Mouse (Mus musculus): Measurements from ENCODE around the gene Tll1. TPM values are rescaled to one million over a fixed set of nuclear protein-coding genes. Genes with fewer than 3 reads are reported as not detected.
"Not testable (repeated sequence)": the region's sequence is repeated elsewhere in the genome, so short reads cannot be mapped to it uniquely, and the experiment has no call there.

Tll1 gene
- polyA plus RNA-seq, 1 experiment from 2014 or later, result 0.33 TPM

DNA sequence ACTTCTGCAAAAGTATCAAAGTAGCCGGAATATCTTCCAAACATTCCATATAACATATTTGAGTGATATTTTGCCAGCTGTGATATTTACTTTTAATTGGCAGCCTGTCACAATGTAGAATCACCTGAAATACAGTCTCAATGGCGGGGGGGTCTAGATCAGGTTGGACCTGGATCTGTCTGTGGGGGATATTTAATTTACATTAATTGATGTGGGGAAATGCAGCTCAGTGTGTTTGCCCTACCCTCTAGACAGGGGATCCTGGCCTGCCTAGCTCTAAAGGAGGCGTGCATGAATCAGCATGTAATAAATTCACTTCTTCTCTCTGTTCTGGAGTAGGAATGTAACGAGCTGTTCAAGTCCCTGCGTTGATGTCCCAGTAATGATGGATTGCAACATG lies 181.7 kb downstream of the Tll1 start:
- H3K27me3 ChIP-seq (ENCODE audit: control insufficient read depth, insufficient read depth, low read length), result no peaks in the 10 kb centered on the region
- no peak overlapping the region for H3K27ac ChIP-seq (replicated peaks)
- DNase-seq (ENCODE audit: low spot score) (no peak), ATAC-seq (ENCODE audit: low FRiP score, low TSS enrichment) (no peak)
- no peaks in the 10 kb centered on the region for H3K4me1 ChIP-seq (replicated peaks; ENCODE audit: control insufficient read depth, insufficient read depth)
- no peak overlapping the region for H3K9ac ChIP-seq (ENCODE audit: low read length)
- TF ChIP-seq EP300 (optimal IDR thresholded peaks at IDR 0.05) (no peak), CTCF (IDR thresholded peaks at IDR 0.05; ENCODE audit: low read depth) (no peak)
- 61% methylated on average over 5 of the region's 5 CpGs for WGBS
- no peak overlapping the region for H3K4me2 ChIP-seq (replicated peaks; ENCODE audit: low read depth)
- H3K36me3 ChIP-seq (ENCODE audit: control insufficient read depth, insufficient read depth, low read length), result no peaks in the 10 kb centered on the region
- H3K4me3 ChIP-seq (ENCODE audit: low read depth, low read length), result no peak overlapping the region
- no peaks in the 10 kb centered on the region for H3K9me3 ChIP-seq (ENCODE audit: control insufficient read depth, low read length)

GRCm38 (mm10) chr8:64023579-64023978 lies 182.5 kb downstream of the Tll1 start:
- H3K27ac ChIP-seq (replicated peaks), result no peak overlapping the region
- H3K9me3 ChIP-seq (ENCODE audit: control insufficient read depth, low read length), result no peaks in the 10 kb centered on the region
- ATAC-seq (ENCODE audit: low FRiP score, low TSS enrichment) (no peak), DNase-seq (ENCODE audit: low spot score) (no peak)
- no peak overlapping the region for H3K4me2 ChIP-seq (replicated peaks; ENCODE audit: low read depth)
- H3K36me3 ChIP-seq (ENCODE audit: control insufficient read depth, insufficient read depth, low read length), result no peaks in the 10 kb centered on the region
- no peaks in the 10 kb centered on the region for H3K27me3 ChIP-seq (ENCODE audit: control insufficient read depth, insufficient read depth, low read length)
- 30% methylated on average over 5 of the region's 5 CpGs for WGBS
- H3K9ac ChIP-seq (ENCODE audit: low read length), result no peak overlapping the region
- H3K4me1 ChIP-seq (replicated peaks; ENCODE audit: control insufficient read depth, insufficient read depth), result no peaks in the 10 kb centered on the region
- H3K4me3 ChIP-seq (ENCODE audit: low read depth, low read length), result no peak overlapping the region
- no peak for TF ChIP-seq EP300 (optimal IDR thresholded peaks at IDR 0.05)
- TF ChIP-seq CTCF (IDR thresholded peaks at IDR 0.05; ENCODE audit: low read depth), result peak; percentile 85

- Histone ChIP-seq H3K27me3 (ENCODE audit: control insufficient read depth, insufficient read depth, low read length) (no peaks in the 10 kb centered on the region), H3K27ac (replicated peaks) (no peak overlapping the region), H3K36me3 (ENCODE audit: control insufficient read depth, insufficient read depth, low read length) (no peaks in the 10 kb centered on the region), H3K4me1 (replicated peaks; ENCODE audit: control insufficient read depth, insufficient read depth) (no peaks in the 10 kb centered on the region), H3K4me2 (replicated peaks; ENCODE audit: low read depth) (no peak overlapping the region), H3K9ac (ENCODE audit: low read length) (no peak overlapping the region), H3K9me3 (ENCODE audit: control insufficient read depth, low read length) (no peaks in the 10 kb centered on the region), H3K4me3 (ENCODE audit: low read depth, low read length) (no peak overlapping the region)
- 92% methylated on average over 2 of the region's 2 CpGs for WGBS
- ATAC-seq (ENCODE audit: low FRiP score, low TSS enrichment), result no peak
- TF ChIP-seq EP300 (optimal IDR thresholded peaks at IDR 0.05) (no peak), CTCF (IDR thresholded peaks at IDR 0.05; ENCODE audit: low read depth) (no peak)
- DNase-seq (ENCODE audit: low spot score), result no peak
Observed at GRCm38 (mm10) chr8:64023027-64023426, 183.0 kb downstream of the Tll1 start.

DNA sequence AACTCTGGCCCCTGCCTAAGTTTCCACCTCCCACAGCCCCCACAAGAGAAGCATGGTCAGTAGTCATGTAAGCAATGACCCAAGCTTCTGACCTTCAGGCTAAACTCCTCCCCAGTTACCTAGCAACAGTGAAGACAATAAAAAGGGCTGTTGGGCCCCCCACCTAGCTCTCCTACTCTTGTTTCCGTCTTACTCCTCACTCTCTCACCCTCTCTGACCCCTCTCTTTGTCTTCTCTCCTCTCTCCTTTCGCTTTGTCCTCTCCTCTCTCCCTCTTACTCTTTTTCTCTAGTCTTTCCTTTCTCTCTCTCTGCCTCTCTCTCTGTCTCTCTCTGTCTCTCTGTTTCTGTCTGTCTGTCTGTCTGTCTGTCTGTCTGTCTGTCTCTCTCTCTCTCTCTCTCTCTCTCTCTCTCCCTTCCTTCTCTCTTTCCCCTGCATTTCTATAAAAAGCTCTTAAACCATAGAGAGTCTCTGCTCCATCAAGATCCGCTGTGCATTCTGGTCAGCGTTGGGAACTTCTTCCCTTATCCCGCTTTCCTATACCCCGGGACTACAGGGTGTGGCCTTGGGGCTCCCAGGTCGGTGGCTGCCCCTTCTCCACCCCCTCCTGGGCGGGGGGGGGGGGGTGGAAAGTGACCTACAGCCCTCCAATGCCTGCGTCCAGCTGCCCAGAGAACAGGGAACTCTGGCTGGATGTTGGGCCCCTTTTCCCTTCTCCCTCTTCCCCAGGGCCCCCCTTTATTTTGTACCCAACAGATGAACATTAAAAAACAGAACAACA lies 235.3 kb downstream of the Tll1 start:
- ATAC-seq (ENCODE audit: low FRiP score, low TSS enrichment); DNase-seq (ENCODE audit: low spot score); H3K4me1 ChIP-seq (replicated peaks; ENCODE audit: control insufficient read depth, insufficient read depth); H3K36me3 ChIP-seq (ENCODE audit: control insufficient read depth, insufficient read depth, low read length); H3K9me3 ChIP-seq (ENCODE audit: control insufficient read depth, low read length); H3K9ac ChIP-seq (ENCODE audit: low read length); H3K4me3 ChIP-seq (ENCODE audit: low read depth, low read length); H3K4me2 ChIP-seq (replicated peaks; ENCODE audit: low read depth); H3K27me3 ChIP-seq (ENCODE audit: control insufficient read depth, insufficient read depth, low read length); H3K27ac ChIP-seq (replicated peaks): not testable (repeated sequence)
- WGBS, result 48% methylated on average over 9 of the region's 9 CpGs
